Mouse (Mus musculus) thymus, adult 2 months (tissue): Measurements from ENCODE around the gene Ap1m2.

Experiments used
- CTCF ChIP-seq: fragments of 200-500 bp; IDR thresholded peaks from 2 replicates; pipeline ENCODE4 v1.5.1; 2012; ENCODE audit warnings: mild to moderate bottlenecking, control low read depth, low read length, moderate library complexity, borderline replicate concordance; ENCODE audit not compliant: control insufficient read depth, poor library complexity, insufficient read depth; ENCODE audit errors: extremely low read depth
- POLR2A ChIP-seq: fragments of 200-500 bp; IDR thresholded peaks from 2 replicates; pipeline ENCODE4 v1.6.1; 2012; ENCODE audit warnings: mild to moderate bottlenecking, low read length, control low read depth, moderate library complexity; ENCODE audit not compliant: control insufficient read depth, poor library complexity, insufficient read depth; ENCODE audit errors: extremely low read depth

GRCm38 (mm10) chr9:21272391-21272790 lies 39.7 kb downstream of the Ap1m2 start:
- no peak for TF ChIP-seq CTCF
- no peak for TF ChIP-seq POLR2A
